Mouse (Mus musculus): ENCODE results near the gene Adcy7.
A peak's percentile ranks its signal among the peaks of the same experiment; 100 is the strongest.

Gene Adcy7

DNA sequence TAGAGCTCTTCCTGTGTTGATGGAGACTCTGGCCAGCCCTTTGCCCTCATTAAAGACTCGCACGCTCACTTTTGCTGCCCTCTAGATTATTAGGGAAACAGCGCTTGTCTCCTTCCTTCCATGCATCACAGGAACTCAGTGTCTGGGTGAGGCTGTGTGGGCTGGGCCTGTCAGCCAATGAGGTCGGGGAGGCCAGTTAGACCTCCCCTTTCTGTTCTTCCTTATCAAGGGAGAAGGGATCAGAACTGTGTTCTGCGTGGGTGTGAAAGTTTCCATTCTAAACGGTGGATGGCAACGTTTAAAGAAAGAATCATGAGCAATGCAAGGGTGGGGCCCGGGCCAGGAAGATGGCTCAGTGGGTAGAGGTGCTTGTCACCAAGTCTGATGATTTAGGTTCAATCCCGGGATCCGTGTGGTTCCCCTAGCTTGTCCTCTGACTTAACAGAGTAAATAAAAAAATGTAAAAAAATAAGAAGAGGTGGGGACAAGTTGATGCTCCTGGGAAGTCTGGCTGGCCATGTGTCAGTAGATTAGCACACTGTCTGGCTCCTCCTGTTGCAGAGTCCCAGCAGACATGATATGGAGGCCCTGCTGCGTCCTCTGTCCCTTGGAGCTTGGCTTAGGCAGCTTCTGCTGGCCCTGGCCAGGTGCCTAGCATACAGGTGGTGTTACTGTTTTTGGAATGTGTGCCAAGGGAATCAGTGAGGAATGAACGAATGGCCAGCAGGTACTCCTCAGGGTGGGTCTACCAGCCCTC lies 26.0 kb downstream of the Adcy7 start:
- peak; percentile 84 for ATAC-seq (ENCODE audit: insufficient number of reproducible peaks, low FRiP score, low TSS enrichment)

- no peak for ATAC-seq (ENCODE audit: insufficient number of reproducible peaks, low FRiP score, low TSS enrichment)
Measured at GRCm38 (mm10) chr8:88298733-88299103, 26.5 kb downstream of the Adcy7 start.

DNA sequence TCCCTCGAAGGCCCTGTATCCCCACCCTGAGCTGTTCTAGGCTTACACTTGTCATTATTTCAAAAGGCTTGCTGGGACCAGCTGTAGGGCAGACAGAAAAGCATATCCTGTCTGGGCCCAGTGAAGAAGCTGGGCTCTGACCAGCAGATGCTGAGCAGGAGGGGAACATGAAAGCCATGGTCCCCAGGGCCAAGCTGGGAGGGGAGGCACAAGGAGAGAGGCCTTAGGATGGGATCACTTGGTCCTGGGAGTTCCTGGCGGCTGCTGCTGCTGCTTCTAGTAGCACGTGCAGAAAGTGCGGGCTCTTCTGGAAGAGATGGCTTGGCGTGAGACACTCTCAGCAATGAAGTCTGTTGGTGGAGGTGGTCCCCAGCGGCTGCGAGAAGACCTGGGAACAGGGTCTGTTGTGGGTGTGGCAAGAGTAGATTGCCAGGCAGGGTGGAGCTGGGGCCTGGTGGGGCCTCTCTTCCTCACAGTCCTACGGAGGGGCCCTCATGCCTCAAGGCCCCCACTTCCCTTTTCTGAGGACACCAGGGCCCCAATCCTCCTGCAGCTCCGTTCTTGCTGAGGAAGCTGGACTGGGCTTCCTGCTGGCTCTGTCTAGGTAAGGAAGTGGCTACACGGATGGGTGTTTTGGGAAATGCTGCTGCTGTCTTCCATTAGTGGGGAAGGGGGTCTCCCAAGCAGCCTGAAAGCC lies 27.9 kb downstream of the Adcy7 start:
- ATAC-seq (ENCODE audit: insufficient number of reproducible peaks, low FRiP score, low TSS enrichment), result no peak

DNA sequence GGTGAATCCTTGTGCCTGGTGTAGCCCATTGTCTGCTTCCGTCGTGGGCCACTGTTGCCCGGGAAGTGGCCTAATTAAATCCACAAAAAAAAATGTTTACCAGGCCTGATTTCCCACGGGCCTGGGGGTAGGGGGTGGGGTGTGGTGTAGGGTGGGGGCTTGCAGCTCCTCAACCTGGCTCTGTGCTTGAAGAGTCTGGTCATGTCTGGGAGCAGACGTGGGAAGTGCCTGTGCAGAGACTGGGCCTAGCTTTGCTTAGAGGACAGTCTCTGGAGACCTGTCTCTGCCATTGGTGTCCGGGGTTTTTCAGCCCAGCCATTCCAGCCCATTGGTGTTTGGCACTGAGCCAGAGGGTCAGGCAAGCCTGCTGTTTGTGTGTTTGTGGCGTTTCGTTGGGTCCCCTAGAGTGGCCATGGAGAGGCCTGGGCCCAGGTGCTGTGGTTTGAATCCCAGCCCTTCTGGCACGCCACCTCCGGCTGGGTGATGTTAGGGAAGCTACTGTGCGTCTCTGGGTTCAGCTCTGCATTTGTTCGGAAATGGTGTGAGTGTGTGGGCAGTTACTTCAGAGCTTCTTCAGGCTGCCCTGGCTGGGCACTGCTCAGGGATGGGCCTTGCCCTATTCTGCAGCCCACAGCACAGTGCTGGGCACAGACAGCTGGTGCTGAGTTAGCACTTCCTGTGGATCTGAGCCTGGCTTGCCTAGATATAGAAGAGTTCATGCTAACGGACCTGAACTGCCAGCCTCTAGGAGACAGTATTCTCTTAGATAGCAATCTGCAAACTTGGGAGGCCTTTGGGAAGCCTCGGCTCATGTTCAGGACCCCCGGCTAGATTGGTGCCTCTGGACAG lies 29.6 kb downstream of the Adcy7 start:
- ATAC-seq (ENCODE audit: insufficient number of reproducible peaks, low FRiP score, low TSS enrichment), result no peak

DNA sequence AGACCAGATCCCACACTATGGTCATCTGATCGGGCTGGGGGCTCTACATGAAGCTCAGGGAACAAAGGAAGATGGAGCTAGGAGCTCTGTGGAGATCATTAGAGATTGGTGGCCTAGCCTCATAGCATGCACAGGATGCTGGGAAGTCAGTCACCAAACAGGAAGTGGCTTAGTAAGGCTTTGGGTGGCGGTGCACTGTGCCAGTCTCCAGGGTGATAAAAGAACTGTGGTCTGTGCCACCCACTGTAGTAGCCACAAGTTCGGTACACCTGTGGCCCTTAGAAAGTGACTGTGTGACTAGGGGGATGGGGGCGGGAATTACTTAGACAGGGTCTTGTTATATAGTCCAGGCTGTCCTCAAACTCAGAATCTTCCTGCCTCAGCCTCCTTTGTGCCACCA lies 33.6 kb downstream of the Adcy7 start:
- no peak for ATAC-seq (ENCODE audit: insufficient number of reproducible peaks, low FRiP score, low TSS enrichment)

DNA sequence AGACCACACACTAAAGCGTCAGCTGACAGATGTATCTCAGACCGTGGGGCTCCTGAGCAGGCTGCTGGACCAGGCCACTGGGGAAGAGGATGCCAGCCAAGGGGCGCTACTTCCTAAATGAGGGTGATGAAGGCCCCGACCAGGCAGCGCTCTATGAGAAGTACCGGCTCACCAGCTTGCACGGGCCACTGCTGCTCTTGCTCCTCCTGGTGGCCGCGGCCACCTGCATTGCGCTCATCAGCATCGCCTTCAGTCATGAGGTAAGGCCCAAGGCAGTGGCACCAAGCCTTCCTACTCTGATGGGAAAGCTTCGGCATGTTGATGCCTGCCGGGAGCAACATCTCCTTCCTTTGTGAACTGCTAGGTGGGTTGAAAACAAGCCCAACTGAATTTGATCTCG lies 34.3 kb downstream of the Adcy7 start:
- no peak for ATAC-seq (ENCODE audit: insufficient number of reproducible peaks, low FRiP score, low TSS enrichment)

DNA sequence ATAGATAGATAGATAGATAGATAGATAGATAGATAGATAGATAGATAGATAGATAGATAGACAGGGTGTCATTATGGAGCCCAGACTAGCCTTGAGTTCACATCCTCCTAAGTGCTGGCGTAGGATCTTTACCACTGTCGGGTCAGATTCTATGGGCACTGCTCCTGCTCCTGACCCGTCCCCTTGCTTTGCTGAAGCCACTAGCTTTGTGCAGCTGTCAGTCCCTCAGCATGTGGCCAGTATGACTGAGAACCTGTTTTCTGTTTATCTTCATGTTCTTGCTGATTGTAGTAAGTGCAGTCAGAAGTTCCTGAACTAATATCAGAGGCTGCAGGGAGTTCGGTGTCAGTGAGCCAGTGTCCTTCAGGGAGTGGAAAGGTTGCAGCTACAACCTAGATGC lies 35.5 kb downstream of the Adcy7 start:
- no peak for ATAC-seq (ENCODE audit: insufficient number of reproducible peaks, low FRiP score, low TSS enrichment)

GRCm38 (mm10) chr8:88309274-88309873 lies 37.2 kb downstream of the Adcy7 start:
- ATAC-seq (ENCODE audit: insufficient number of reproducible peaks, low FRiP score, low TSS enrichment), result no peak

DNA sequence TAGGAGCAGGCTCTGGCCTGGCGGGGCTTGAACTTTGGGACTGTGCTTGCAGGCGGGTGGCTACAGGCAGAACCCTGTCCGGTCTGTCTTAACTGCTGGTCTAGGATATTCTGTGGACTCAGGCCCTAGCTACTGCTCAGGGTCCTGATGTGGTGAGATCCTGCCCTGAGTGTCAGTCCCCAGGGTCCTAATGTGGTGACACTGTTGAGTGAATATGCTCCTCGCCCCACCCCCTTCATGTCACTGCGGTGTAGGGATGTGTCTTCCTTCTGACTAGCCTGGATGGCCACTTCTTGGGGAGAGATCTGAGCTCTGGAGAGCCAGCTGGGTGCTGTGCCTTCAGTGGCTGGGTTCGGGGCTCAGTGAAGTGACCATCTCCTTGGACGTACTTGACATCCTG lies 37.7 kb downstream of the Adcy7 start:
- no peak for ATAC-seq (ENCODE audit: insufficient number of reproducible peaks, low FRiP score, low TSS enrichment)

- no peak for ATAC-seq (ENCODE audit: insufficient number of reproducible peaks, low FRiP score, low TSS enrichment)
Measured at GRCm38 (mm10) chr8:88310286-88310685, 38.1 kb downstream of the Adcy7 start.

DNA sequence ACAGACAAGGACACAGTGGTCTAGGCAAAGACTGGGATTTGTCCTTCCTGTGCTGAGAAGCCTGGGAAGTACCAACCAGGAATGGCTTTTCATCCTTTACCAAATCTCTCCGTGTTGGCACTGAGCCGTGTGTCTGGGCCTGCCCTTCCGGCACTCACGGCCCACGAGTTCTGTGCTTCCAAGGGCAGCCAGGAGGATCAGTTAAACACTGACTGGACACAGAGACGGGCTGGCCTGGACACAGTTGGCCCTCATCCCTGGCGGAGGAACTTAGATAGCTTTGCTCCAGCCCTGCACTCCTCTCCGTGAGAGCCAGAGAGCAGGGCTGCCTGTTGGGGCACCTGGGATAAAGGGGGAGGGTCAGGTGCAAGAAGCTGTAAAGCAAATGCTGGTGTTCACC lies 40.8 kb downstream of the Adcy7 start:
- ATAC-seq (ENCODE audit: insufficient number of reproducible peaks, low FRiP score, low TSS enrichment), result no peak

DNA sequence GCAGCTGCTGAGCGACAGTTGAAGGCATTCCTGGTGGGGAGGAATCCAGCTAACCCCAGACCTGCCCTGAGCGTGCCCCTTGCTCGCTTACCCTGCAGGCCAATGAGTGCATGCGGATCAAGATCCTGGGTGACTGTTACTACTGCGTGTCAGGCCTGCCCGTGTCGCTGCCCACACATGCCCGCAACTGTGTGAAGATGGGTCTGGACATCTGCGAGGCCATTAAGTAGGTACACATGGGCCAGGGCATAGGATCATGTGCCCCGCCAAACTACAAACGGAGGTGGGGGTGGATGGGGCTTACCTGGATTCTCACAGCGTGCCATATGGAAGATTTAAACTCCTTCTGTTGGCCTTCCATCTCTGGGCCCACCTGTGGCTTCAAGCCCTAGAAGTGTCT lies 41.8 kb downstream of the Adcy7 start:
- no peak for ATAC-seq (ENCODE audit: insufficient number of reproducible peaks, low FRiP score, low TSS enrichment)

- ATAC-seq (ENCODE audit: insufficient number of reproducible peaks, low FRiP score, low TSS enrichment), result no peak
Measured at GRCm38 (mm10) chr8:88315302-88315701, 43.1 kb downstream of the Adcy7 start.

- no peak for ATAC-seq (ENCODE audit: insufficient number of reproducible peaks, low FRiP score, low TSS enrichment)
Measured at GRCm38 (mm10) chr8:88316139-88316931, 44.1 kb downstream of the Adcy7 start.

- ATAC-seq (ENCODE audit: insufficient number of reproducible peaks, low FRiP score, low TSS enrichment), result no peak
Measured at GRCm38 (mm10) chr8:88317341-88317740, 45.1 kb downstream of the Adcy7 start.

DNA sequence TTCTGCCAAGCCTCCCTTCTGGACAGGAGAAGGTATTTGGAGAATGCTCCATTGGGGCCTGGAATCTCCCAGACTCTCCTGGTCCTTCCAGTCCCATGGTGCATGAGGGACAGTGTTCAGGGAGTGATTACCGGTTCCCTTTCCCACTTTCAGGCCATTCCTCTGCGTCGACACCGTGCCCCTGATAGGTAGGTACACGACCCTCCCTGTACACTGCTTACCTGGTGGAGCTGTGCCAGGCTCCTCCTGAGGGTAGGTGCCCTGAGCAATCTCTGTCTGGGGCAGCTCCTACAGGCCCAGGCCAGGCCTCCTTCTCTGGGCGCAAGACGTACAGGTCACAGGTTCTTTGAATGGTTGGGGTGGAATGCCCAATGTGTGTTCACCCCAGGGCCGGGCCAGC lies 45.9 kb downstream of the Adcy7 start:
- no peak for ATAC-seq (ENCODE audit: insufficient number of reproducible peaks, low FRiP score, low TSS enrichment)

- no peak for ATAC-seq (ENCODE audit: insufficient number of reproducible peaks, low FRiP score, low TSS enrichment)
Measured at GRCm38 (mm10) chr8:88320134-88320533, 47.9 kb downstream of the Adcy7 start.

- no peak for ATAC-seq (ENCODE audit: insufficient number of reproducible peaks, low FRiP score, low TSS enrichment)
Measured at GRCm38 (mm10) chr8:88321387-88321786, 49.2 kb downstream of the Adcy7 start.

DNA sequence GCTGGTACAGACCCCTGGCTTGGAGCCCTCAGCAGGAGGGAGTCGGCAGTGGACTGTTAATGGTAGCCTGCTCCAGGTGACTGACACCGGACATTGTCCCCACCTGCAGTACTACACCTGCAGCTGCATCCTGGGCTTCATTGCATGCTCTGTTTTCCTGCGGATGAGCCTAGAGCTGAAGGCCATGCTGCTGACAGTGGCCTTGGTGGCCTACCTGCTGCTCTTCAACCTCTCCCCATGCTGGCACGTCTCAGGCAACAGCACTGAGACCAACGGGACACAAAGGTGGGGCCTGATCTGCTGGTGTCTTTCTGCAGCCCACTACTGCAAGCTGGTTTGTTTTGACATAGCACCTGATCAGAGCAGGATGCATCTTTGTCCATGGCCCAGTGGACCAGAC lies 51.3 kb downstream of the Adcy7 start:
- no peak for ATAC-seq (ENCODE audit: insufficient number of reproducible peaks, low FRiP score, low TSS enrichment)

DNA sequence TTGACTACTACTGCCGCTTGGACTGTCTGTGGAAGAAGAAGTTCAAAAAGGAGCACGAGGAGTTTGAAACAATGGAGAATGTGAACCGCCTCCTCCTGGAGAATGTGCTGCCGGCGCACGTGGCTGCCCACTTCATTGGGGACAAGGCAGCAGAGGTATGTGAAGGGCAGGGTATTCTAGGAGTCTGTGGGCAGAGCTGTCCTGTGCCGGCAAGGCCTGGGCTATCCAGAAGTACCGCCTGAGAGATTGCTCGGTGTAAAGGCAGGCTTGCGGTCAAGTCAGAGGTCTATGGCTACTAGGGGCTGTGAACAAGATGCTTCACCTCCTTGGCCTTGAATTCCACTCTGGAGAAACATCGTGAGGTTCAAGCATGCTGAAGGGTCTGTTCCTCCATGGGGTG lies 52.6 kb downstream of the Adcy7 start:
- ATAC-seq (ENCODE audit: insufficient number of reproducible peaks, low FRiP score, low TSS enrichment), result no peak
